Mouse (Mus musculus) C2C12 (cell line): ENCODE results near the gene Cuedc1. TPM values are rescaled to one million over a fixed set of nuclear protein-coding genes. Genes with fewer than 3 reads are reported as not detected.
A peak's percentile ranks its signal among the peaks of the same experiment; 100 is the strongest.

Experiments
- H3K27me3 ChIP-seq: one replicate; pipeline ENCODE4 v1.6.1; 2011; ENCODE audit not compliant: control insufficient read depth, insufficient read depth, insufficient read length
- H3K36me3 ChIP-seq: one replicate; pipeline ENCODE4 v1.6.1; 2011; ENCODE audit not compliant: control insufficient read depth, insufficient read depth
- H3K4me3 ChIP-seq: one replicate; pipeline ENCODE4 v1.5.1; 2011; ENCODE audit warnings: mild to moderate bottlenecking, control low read depth; ENCODE audit not compliant: poor library complexity, insufficient read depth, severe bottlenecking
- H3K79me2 ChIP-seq: one replicate; pipeline ENCODE4 v1.6.1; 2011; ENCODE audit not compliant: control insufficient read depth, insufficient read depth
- H3K79me3 ChIP-seq: one replicate; pipeline ENCODE4 v1.6.1; 2011; ENCODE audit warnings: low read depth, control low read depth
- H3ac ChIP-seq: one replicate; pipeline ENCODE3; 2011; ENCODE audit warnings: low read depth; ENCODE audit not compliant: control insufficient read depth, insufficient read length
- CEBPB ChIP-seq: IDR thresholded peaks from one replicate; pipeline ENCODE4 v1.6.1; 2011; ENCODE audit warnings: low read depth, mild to moderate bottlenecking, control low read depth, moderate library complexity
- CTCF ChIP-seq: IDR thresholded peaks from one replicate; pipeline ENCODE4 v1.5.1; 2011; ENCODE audit not compliant: control insufficient read depth, insufficient read depth, insufficient read length
- FOSL1 ChIP-seq: IDR thresholded peaks from one replicate; pipeline ENCODE4 v1.8.0; 2011; ENCODE audit warnings: mild to moderate bottlenecking, low read length; ENCODE audit not compliant: poor library complexity, insufficient read depth, severe bottlenecking
- MAX ChIP-seq: IDR thresholded peaks from one replicate; pipeline ENCODE4 v1.6.1; 2011; ENCODE audit warnings: mild to moderate bottlenecking, control low read depth
- MYOD1 ChIP-seq: IDR thresholded peaks from one replicate; pipeline ENCODE4 v1.6.1; 2011; ENCODE audit warnings: low read depth; ENCODE audit not compliant: control insufficient read depth, insufficient read length
- MYOG ChIP-seq: IDR thresholded peaks from one replicate; pipeline ENCODE4 v1.6.1; 2011; ENCODE audit not compliant: control insufficient read depth, insufficient read length; ENCODE audit errors: extremely low read depth
- USF1 ChIP-seq: IDR thresholded peaks from one replicate; pipeline ENCODE4 v1.6.1; 2011; ENCODE audit warnings: low read depth, mild to moderate bottlenecking, control low read depth, moderate library complexity
- polyA plus RNA-seq: library from polyadenylated mRNA; unstranded; fragments of >200 nt; fragmentation: generic; extraction: Trizol; gene quantifications from one replicate; pipeline ENCODE4 v1.2.1, GENCODE M21; 2012; ENCODE audit warnings: missing spikeins

Gene Cuedc1
- polyA plus RNA-seq, 1 experiment: 16.2 TPM

GRCm38 (mm10) chr11:88211824-88212582 lies 114.1 kb downstream of the Cuedc1 start:
- no peak overlapping the region for H3K4me3 ChIP-seq
- TF ChIP-seq MYOG (no peak), FOSL1 (no peak), CEBPB (no peak)

GRCm38 (mm10) chr11:88213757-88214156 lies 115.9 kb downstream of the Cuedc1 start:
- no peak overlapping the region for H3K4me3 ChIP-seq
- TF ChIP-seq CEBPB: no peak
- TF ChIP-seq MYOG: no peak
- no peak for TF ChIP-seq USF1
- no peak for TF ChIP-seq MYOD1
- no peak for TF ChIP-seq FOSL1
- TF ChIP-seq MAX: no peak
- TF ChIP-seq CTCF: no peak
- H3K79me2 ChIP-seq: no peaks in the 10 kb centered on the region
- H3K36me3 ChIP-seq: peaks cover 27% of the 10 kb centered on the region
- no peaks in the 10 kb centered on the region for H3K79me3 ChIP-seq
- H3ac ChIP-seq: no peak overlapping the region
- H3K27me3 ChIP-seq: no peaks in the 10 kb centered on the region

More at GRCm38 (mm10) chr11:88211824-88212582, 114.1 kb downstream of the Cuedc1 start:
- Histone ChIP-seq H3ac (no peak overlapping the region), H3K36me3 (peaks cover 40% of the 10 kb centered on the region), H3K79me2 (peaks cover 8% of the 10 kb centered on the region), H3K27me3 (no peaks in the 10 kb centered on the region), H3K79me3 (no peaks in the 10 kb centered on the region)

DNA sequence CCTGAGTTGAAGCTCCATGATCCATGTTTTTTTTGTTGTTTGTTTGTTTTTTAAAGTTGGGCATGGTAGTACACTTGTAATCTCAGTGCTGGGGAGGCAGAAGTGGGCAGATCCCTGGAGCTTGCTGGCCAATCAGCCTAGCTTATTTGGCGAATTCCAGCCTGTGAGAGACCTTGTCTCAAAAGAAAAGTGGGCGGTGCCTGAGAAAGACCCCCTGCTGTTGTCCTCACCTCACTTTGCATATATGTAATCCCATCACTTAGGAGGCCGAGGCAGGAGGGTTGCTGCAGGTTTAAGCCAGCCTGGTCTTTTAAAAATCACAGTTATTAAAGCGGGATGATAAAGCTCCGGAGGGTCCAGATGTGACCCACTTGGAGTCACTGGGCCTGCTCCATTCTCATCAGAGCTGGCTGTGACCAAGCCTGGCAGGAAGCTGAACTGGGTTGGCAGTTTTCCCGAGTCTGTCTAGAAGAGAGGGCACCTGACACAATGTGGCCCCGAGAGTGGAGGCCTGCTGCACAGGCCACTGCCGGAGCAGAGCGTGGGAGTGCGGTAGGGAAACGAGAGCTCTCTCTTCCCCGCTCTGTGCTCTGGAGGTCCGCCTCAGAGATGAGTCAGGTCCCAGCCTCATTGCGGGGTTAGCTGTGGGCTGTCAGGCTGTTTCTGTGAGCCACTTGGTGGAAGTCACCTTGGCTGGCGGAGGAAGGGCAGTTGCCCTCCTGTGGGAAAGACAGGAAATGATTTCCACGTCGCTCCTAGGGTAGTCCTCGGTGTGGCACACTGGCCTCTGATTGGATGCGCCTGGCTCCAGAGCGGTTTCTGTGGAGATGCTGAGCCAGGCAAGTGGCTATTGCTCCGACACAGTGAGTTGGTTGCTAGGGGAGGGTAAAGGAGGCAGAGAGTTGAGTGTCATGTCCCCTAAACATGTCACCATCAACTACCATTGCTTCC lies 117.3 kb downstream of the Cuedc1 start:
- peaks cover 14% of the 10 kb centered on the region for H3K36me3 ChIP-seq
- no peaks in the 10 kb centered on the region for H3K79me2 ChIP-seq
- no peak overlapping the region for H3ac ChIP-seq
- H3K27me3 ChIP-seq: no peaks in the 10 kb centered on the region
- no peaks in the 10 kb centered on the region for H3K79me3 ChIP-seq
- no peak overlapping the region for H3K4me3 ChIP-seq
- TF ChIP-seq CEBPB (no peak), MAX (no peak), MYOD1 (no peak), USF1 (no peak), MYOG (no peak), CTCF (no peak), FOSL1 (no peak)

GRCm38 (mm10) chr11:88216231-88216685 lies 118.4 kb downstream of the Cuedc1 start:
- H3K4me3 ChIP-seq: no peak overlapping the region
- peaks cover 3% of the 10 kb centered on the region for H3K36me3 ChIP-seq
- H3ac ChIP-seq: no peak overlapping the region
- no peaks in the 10 kb centered on the region for H3K79me2 ChIP-seq
- TF ChIP-seq MYOG: no peak
- TF ChIP-seq MYOD1: no peak
- TF ChIP-seq USF1: no peak
- TF ChIP-seq CTCF: peak; percentile 79
- TF ChIP-seq FOSL1: no peak
- TF ChIP-seq CEBPB: no peak
- TF ChIP-seq MAX: no peak
- H3K79me3 ChIP-seq: no peaks in the 10 kb centered on the region
- H3K27me3 ChIP-seq: no peaks in the 10 kb centered on the region

- Histone ChIP-seq H3ac (no peak overlapping the region), H3K27me3 (no peaks in the 10 kb centered on the region), H3K79me2 (no peaks in the 10 kb centered on the region), H3K36me3 (no peaks in the 10 kb centered on the region), H3K4me3 (no peak overlapping the region), H3K79me3 (no peaks in the 10 kb centered on the region)
- TF ChIP-seq USF1 (no peak), MAX (no peak), CEBPB (no peak), FOSL1 (no peak), CTCF (no peak), MYOG (no peak), MYOD1 (no peak)
Observed at GRCm38 (mm10) chr11:88218155-88218554, 120.3 kb downstream of the Cuedc1 start.
